Mouse (Mus musculus): ENCODE measurements around the gene Zfp568. TPM values are rescaled to one million over a fixed set of nuclear protein-coding genes. Genes with fewer than 3 reads are reported as not detected.

Zfp568 gene
- total RNA-seq, 2 experiments from 2014 or later = 3.7 TPM

- no peak for DNase-seq (ENCODE audit: low spot score in 2 of 2)
- intact Hi-C loops (cut with DNase I) = no loop called here
These were observed 47.6 kb downstream of the Zfp568 start for GRCm38 (mm10) chr7:30031379-30031778.

- DNase-seq (ENCODE audit: low spot score in 2 of 2) = no peak
- intact Hi-C loops (cut with DNase I) = no loop called here
These were observed 50.6 kb downstream of the Zfp568 start for GRCm38 (mm10) chr7:30034331-30034730.

- no peak for DNase-seq (ENCODE audit: low spot score in 2 of 2)
- intact Hi-C loops (cut with DNase I) = no loop called here
These were observed 60.6 kb downstream of the Zfp568 start for GRCm38 (mm10) chr7:30044354-30044753.

GRCm38 (mm10) chr7:30048126-30048525, 64.4 kb downstream of the Zfp568 start:
- DNase-seq (ENCODE audit: low spot score in 2 of 2) = no peak
- intact Hi-C loops (cut with DNase I) = no loop called here

- intact Hi-C loops (cut with DNase I) = no loop called here
These were observed 67.3 kb downstream of the Zfp568 start, which contains the start of gene Zfp14 for GRCm38 (mm10) chr7:30050882-30051548. TSS of gene Zfp14 (minus strand) at chr7:30051380.

GRCm38 (mm10) chr7:30053591-30053990, 69.8 kb downstream of the Zfp568 start:
- no peak for DNase-seq (ENCODE audit: low spot score in 2 of 2)
- intact Hi-C loops (cut with DNase I) = no loop called here

More at GRCm38 (mm10) chr7:30050882-30051548, 67.3 kb downstream of the Zfp568 start, which contains the start of gene Zfp14:
- peak; percentile 80 to 91 for DNase-seq (ENCODE audit: low spot score in 2 of 2)

- DNase-seq (ENCODE audit: low spot score in 2 of 2) = no peak
- intact Hi-C loops (cut with DNase I) = loop anchor here (10.0 kb wide), 1 partner anchor 46 kb away; no protein-coding TSS in a partner anchor
These were observed 76.6 kb downstream of the Zfp568 start for GRCm38 (mm10) chr7:30060341-30060740.

- DNase-seq (ENCODE audit: low spot score in 2 of 2) = no peak
- intact Hi-C loops (cut with DNase I) = loop anchor here (10.0 kb wide), 1 partner anchor 48 kb away; no protein-coding TSS in a partner anchor
These were observed 78.7 kb downstream of the Zfp568 start for GRCm38 (mm10) chr7:30062478-30062877.

GRCm38 (mm10) chr7:30064622-30065021, 80.9 kb downstream of the Zfp568 start:
- intact Hi-C loops (cut with DNase I) = loop anchor here (10.0 kb wide), 1 partner anchor 50 kb away; no protein-coding TSS in a partner anchor
- no peak for DNase-seq (ENCODE audit: low spot score in 2 of 2)

GRCm38 (mm10) chr7:30072146-30073028, 88.6 kb downstream of the Zfp568 start, which contains the start of gene Zfp82:
TSS of gene Zfp82 (minus strand) at chr7:30072900.
- peak in 1 of 2 experiments; percentile 81 for DNase-seq (ENCODE audit: low spot score in 2 of 2)
- intact Hi-C loops (cut with DNase I) = no loop called here

Other genes with a start within 250 kb of the Zfp568 start
- gene Zfp84, start 215.4 kb upstream of the Zfp568 start, total RNA-seq (2021) = 10 to 100 TPM; 15.6 to 16.7 TPM
- 10 to 100 TPM; 11.7 TPM for gene Zfp30, start 200.0 kb upstream of the Zfp568 start, total RNA-seq (2021)
- gene Zfp790, start 167.8 kb upstream of the Zfp568 start, total RNA-seq (2021) = 10 to 100 TPM; 16.6 to 21.5 TPM
- 10 to 100 TPM; 20.3 to 23.2 TPM for gene Zfp940, start 130.3 kb upstream of the Zfp568 start, total RNA-seq (2021)
- 10 to 100 TPM; 12.8 to 13.7 TPM for gene Zfp420, start 124.0 kb upstream of the Zfp568 start, total RNA-seq (2021)
- gene Zfp27, start 77.4 kb upstream of the Zfp568 start, total RNA-seq (2021) = 10 to 100 TPM; 21.5 to 22.5 TPM
- 1 to 10 TPM; 7.5 to 8.2 TPM for gene Zfp383, start 75.7 kb upstream of the Zfp568 start, total RNA-seq (2021)
- gene Zfp74, start 29.9 kb upstream of the Zfp568 start, total RNA-seq (2021) = 10 to 100 TPM; 19.9 to 21.4 TPM
- gene Zfp14, start 67.4 kb downstream of the Zfp568 start, total RNA-seq (2021) = 1 to 10 TPM; 6.6 to 7.0 TPM
- gene Zfp82, start 88.9 kb downstream of the Zfp568 start, total RNA-seq (2021) = 1 to 10 TPM; 2.7 to 4.3 TPM
- gene Gm26920, start 106.5 kb downstream of the Zfp568 start, total RNA-seq (2021) = under 1 TPM in 1 of 2 experiments, not detected in 1; 0.59 TPM
- 1 to 10 TPM; 5.6 to 6.5 TPM for gene Zfp566, start 106.6 kb downstream of the Zfp568 start, total RNA-seq (2021)
- 10 to 100 TPM; 54.8 to 67.7 TPM for gene Zfp260, start 110.8 kb downstream of the Zfp568 start, total RNA-seq (2021)
- 10 to 100 TPM; 29.8 to 35.3 TPM for gene Zfp382, start 138.0 kb downstream of the Zfp568 start, total RNA-seq (2021)
- 10 to 100 TPM; 45.7 to 47.1 TPM for gene Zfp146, start 185.8 kb downstream of the Zfp568 start, total RNA-seq (2021)
- gene Cox7a1, start 200.2 kb downstream of the Zfp568 start, total RNA-seq (2021) = 1 to 10 TPM; 3.4 to 4.9 TPM
- 100 to 1,000 TPM; 194 to 196 TPM for gene Capns1, start 214.9 kb downstream of the Zfp568 start, total RNA-seq (2021)
- 10 to 100 TPM; 55.8 to 59.8 TPM for gene Polr2i, start 248.0 kb downstream of the Zfp568 start, total RNA-seq (2021)
- gene Tbcb, start 248.3 kb downstream of the Zfp568 start, total RNA-seq (2021) = 100 to 1,000 TPM; 149 to 153 TPM

All from left cerebral cortex, postnatal 14 days (tissue).